Mouse (Mus musculus): ENCODE results near the gene Bahcc1. TPM values are rescaled to one million over a fixed set of nuclear protein-coding genes. Genes with fewer than 3 reads are reported as not detected.

Gene Bahcc1
- polyA plus RNA-seq (2012; ENCODE audit: low replicate concordance), result 1.1 and 1.7 TPM in 2 replicates

GRCm38 (mm10) chr11:120232230-120233097 lies at the start of gene Bahcc1:
TSS of gene Bahcc1 (plus strand) at chr11:120232947.

Other genes with a start within 250 kb of the Bahcc1 start
- 3.2 and 3.6 TPM in 2 replicates for gene Aatk, start 185.8 kb upstream of the Bahcc1 start, polyA plus RNA-seq (2012; ENCODE audit: low replicate concordance)
- gene Cep131, start 146.1 kb upstream of the Bahcc1 start, polyA plus RNA-seq (2012; ENCODE audit: low replicate concordance), result 10.5 and 12.2 TPM in 2 replicates
- 44.7 and 53.5 TPM in 2 replicates for gene Tepsin, start 134.2 kb upstream of the Bahcc1 start, polyA plus RNA-seq (2012; ENCODE audit: low replicate concordance)
- 76.5 and 109 TPM in 2 replicates for gene Ndufaf8, start 134.0 kb upstream of the Bahcc1 start, polyA plus RNA-seq (2012; ENCODE audit: low replicate concordance)
- gene Slc38a10, start 81.6 kb upstream of the Bahcc1 start, polyA plus RNA-seq (2012; ENCODE audit: low replicate concordance), result 64.5 and 117 TPM in 2 replicates
- gene Actg1, start 115.6 kb downstream of the Bahcc1 start, polyA plus RNA-seq (2012; ENCODE audit: low replicate concordance), result 257 and 584 TPM in 2 replicates
- not detected in 2 replicates for gene Fscn2, start 128.6 kb downstream of the Bahcc1 start, polyA plus RNA-seq (2012; ENCODE audit: low replicate concordance)
- 16.7 and 41.0 TPM in 2 replicates for gene Faap100, start 145.8 kb downstream of the Bahcc1 start, polyA plus RNA-seq (2012; ENCODE audit: low replicate concordance)
- gene Nploc4, start 204.8 kb downstream of the Bahcc1 start, polyA plus RNA-seq (2012; ENCODE audit: low replicate concordance), result 82.3 and 226 TPM in 2 replicates
- 0.17 TPM in 1 of 2 replicates, not detected in the other for gene Tspan10, start 209.7 kb downstream of the Bahcc1 start, polyA plus RNA-seq (2012; ENCODE audit: low replicate concordance)
- gene Pde6g, start 220.6 kb downstream of the Bahcc1 start, polyA plus RNA-seq (2012; ENCODE audit: low replicate concordance), result 0.20 and 0.28 TPM in 2 replicates
- gene Oxld1, start 225.1 kb downstream of the Bahcc1 start, polyA plus RNA-seq (2012; ENCODE audit: low replicate concordance), result 6.7 and 11.8 TPM in 2 replicates
- 33.7 and 46.9 TPM in 2 replicates for gene Ccdc137, start 225.2 kb downstream of the Bahcc1 start, polyA plus RNA-seq (2012; ENCODE audit: low replicate concordance)
- gene Arl16, start 234.7 kb downstream of the Bahcc1 start, polyA plus RNA-seq (2012; ENCODE audit: low replicate concordance), result 9.5 and 17.8 TPM in 2 replicates

Measured in leukemia stem cell, adult 10-12 weeks (primary cell).